Mouse (Mus musculus) bone marrow macrophage, adult 2 months (primary cell): ENCODE results near the gene Ralgapa2. TPM values are rescaled to one million over a fixed set of nuclear protein-coding genes. Genes with fewer than 3 reads are reported as not detected.

ENCODE experiments used
- H3K27ac ChIP-seq: 2 replicates; pipeline ENCODE4 v1.5.1; 2012; ENCODE audit warnings: low read depth, low read length; ENCODE audit not compliant: insufficient read depth
- H3K4me1 ChIP-seq: 2 replicates; pipeline ENCODE4 v1.6.1; 2012; ENCODE audit warnings: low read length; ENCODE audit not compliant: control insufficient read depth, insufficient read depth
- H3K4me3 ChIP-seq: 2 replicates; pipeline ENCODE4 v1.5.1; 2012; ENCODE audit warnings: mild to moderate bottlenecking, low read length, moderate library complexity; ENCODE audit not compliant: insufficient read depth
- CTCF ChIP-seq: IDR thresholded peaks from 2 replicates; pipeline ENCODE4 v1.5.1; 2012; ENCODE audit warnings: low read depth, mild to moderate bottlenecking, low read length, moderate library complexity
- POLR2A ChIP-seq: IDR thresholded peaks from 2 replicates; pipeline ENCODE4 v1.6.1; 2012; ENCODE audit warnings: mild to moderate bottlenecking, low read depth, low read length, borderline replicate concordance
- polyA plus RNA-seq: library from polyadenylated mRNA; stranded (reverse); fragments of >200 nt; gene quantifications from 2 replicates; pipeline ENCODE4 v1.2.4, GENCODE M21; 2012; ENCODE audit not compliant: missing spikeins, insufficient read depth, insufficient read length

Gene Ralgapa2
- polyA plus RNA-seq, 1 experiment, result 9.1 TPM

GRCm38 (mm10) chr2:146313811-146314210, 198.3 kb downstream of the Ralgapa2 start:
- Histone ChIP-seq H3K27ac (no peak overlapping the region), H3K4me3 (no peak overlapping the region), H3K4me1 (peaks cover 15% of the 10 kb centered on the region)
- TF ChIP-seq POLR2A (no peak), CTCF (no peak)

- H3K4me3 ChIP-seq, result no peak overlapping the region
- TF ChIP-seq POLR2A (no peak), CTCF (no peak)
- no peak overlapping the region for H3K27ac ChIP-seq
Observed at GRCm38 (mm10) chr2:146310760-146311159, 201.4 kb downstream of the Ralgapa2 start.

GRCm38 (mm10) chr2:146310291-146310690, 201.9 kb downstream of the Ralgapa2 start:
- Histone ChIP-seq H3K4me1 (peaks cover 16% of the 10 kb centered on the region), H3K27ac (no peak overlapping the region), H3K4me3 (no peak overlapping the region)
- no peak for TF ChIP-seq POLR2A
- no peak for TF ChIP-seq CTCF

More at GRCm38 (mm10) chr2:146310760-146311159, 201.4 kb downstream of the Ralgapa2 start:
- peaks cover 16% of the 10 kb centered on the region for H3K4me1 ChIP-seq

GRCm38 (mm10) chr2:146309413-146309812, 202.7 kb downstream of the Ralgapa2 start:
- H3K27ac ChIP-seq, result no peak overlapping the region
- peaks cover 10% of the 10 kb centered on the region for H3K4me1 ChIP-seq
- no peak for TF ChIP-seq CTCF
- TF ChIP-seq POLR2A, result no peak
- H3K4me3 ChIP-seq, result no peak overlapping the region

GRCm38 (mm10) chr2:146307060-146307459, 205.1 kb downstream of the Ralgapa2 start:
- no peak for TF ChIP-seq POLR2A
- H3K4me1 ChIP-seq, result peaks cover 11% of the 10 kb centered on the region
- H3K4me3 ChIP-seq, result no peak overlapping the region
- no peak overlapping the region for H3K27ac ChIP-seq

GRCm38 (mm10) chr2:146302094-146302699, 209.9 kb downstream of the Ralgapa2 start:
- Histone ChIP-seq H3K27ac (no peak overlapping the region), H3K4me1 (peaks cover 4% of the 10 kb centered on the region; the same call in 1 of the 2 replicates), H3K4me3 (no peak overlapping the region)
- TF ChIP-seq CTCF (no peak), POLR2A (no peak)

- peaks cover 13% of the 10 kb centered on the region for H3K4me1 ChIP-seq
- no peak for TF ChIP-seq POLR2A
- TF ChIP-seq CTCF, result no peak
- H3K27ac ChIP-seq, result no peak overlapping the region
- no peak overlapping the region for H3K4me3 ChIP-seq
Observed at GRCm38 (mm10) chr2:146300500-146301020, 211.6 kb downstream of the Ralgapa2 start.

GRCm38 (mm10) chr2:146299841-146300460, 212.2 kb downstream of the Ralgapa2 start:
- no peak overlapping the region for H3K27ac ChIP-seq
- H3K4me3 ChIP-seq, result no peak overlapping the region
- H3K4me1 ChIP-seq, result peaks cover 16% of the 10 kb centered on the region
- TF ChIP-seq CTCF, result no peak
- no peak for TF ChIP-seq POLR2A

- H3K27ac ChIP-seq, result no peak overlapping the region
- H3K4me1 ChIP-seq, result peaks cover 12% of the 10 kb centered on the region
- TF ChIP-seq POLR2A, result no peak
- TF ChIP-seq CTCF, result no peak
- no peak overlapping the region for H3K4me3 ChIP-seq
Observed at GRCm38 (mm10) chr2:146293538-146293937, 218.6 kb downstream of the Ralgapa2 start.
